Mouse (Mus musculus) neural tube, embryonic 12.5 days (tissue): ENCODE data around the gene Arrb2. TPM values are rescaled to one million over a fixed set of nuclear protein-coding genes. Genes with fewer than 3 reads are reported as not detected.
"Not testable (repeated sequence)": the region's sequence is repeated elsewhere in the genome, so short reads cannot be mapped to it uniquely, and the experiment has no call there.

ENCODE experiments used
- ATAC-seq: fragments of 200-750 bp; cut with Nextera tagmentation; 2 replicates; pipeline ENCODE4 v1.8.0; 2017; ENCODE audit warnings: low read depth, mild to moderate bottlenecking, moderate TSS enrichment, moderate library complexity; ENCODE audit not compliant: low FRiP score
- H3K27ac ChIP-seq: fragments of 300-500 bp; sonication (generic); 2 replicates; pipeline ENCODE4 v1.5.1; 2016
- H3K27me3 ChIP-seq: fragments of 300-500 bp; sonication (generic); replicated peaks from 2 replicates; pipeline ENCODE4 v1.6.1; 2016; ENCODE audit warnings: mild to moderate bottlenecking
- H3K36me3 ChIP-seq: fragments of 300-500 bp; sonication (generic); 2 replicates; pipeline ENCODE4 v1.6.1; 2016; ENCODE audit warnings: mild to moderate bottlenecking
- H3K4me1 ChIP-seq: fragments of 300-500 bp; sonication (generic); 2 replicates; pipeline ENCODE4 v1.6.1; 2016
- H3K4me2 ChIP-seq: fragments of 300-500 bp; sonication (generic); replicated peaks from 2 replicates; pipeline ENCODE4 v1.6.1; 2016; ENCODE audit warnings: mild to moderate bottlenecking
- H3K4me3 ChIP-seq: fragments of 300-500 bp; sonication (generic); 2 replicates; pipeline ENCODE4 v1.5.1; 2016
- H3K9ac ChIP-seq: fragments of 300-500 bp; sonication (generic); 2 replicates; pipeline ENCODE4 v1.6.1; 2016; ENCODE audit warnings: mild to moderate bottlenecking
- H3K9me3 ChIP-seq: fragments of 300-500 bp; sonication (generic); 2 replicates; pipeline ENCODE4 v1.6.1; 2016; ENCODE audit warnings: mild to moderate bottlenecking
- WGBS: fragments of 180-500 bp; shearing (Covaris S2); methylation state at CpG from one replicate; pipeline ENCODE4 v1.1.7; 2016; 5-methylcytosine and 5-hydroxymethylcytosine counted together
- microRNA-seq: library from miRNA; unstranded; fragments of <30 nt; microRNA quantifications from one replicate; pipeline ENCODE4, GENCODE M21; 2017
- polyA plus RNA-seq: library from polyadenylated mRNA; unstranded; fragments of >200 nt; fragmentation: Nextera tagmentation; extraction: Ambion mirVana; gene quantifications from 2 replicates; pipeline ENCODE4 v1.2.1, GENCODE M21; 2016

The Arrb2 gene
- polyA plus RNA-seq, 1 experiment from 2014 or later = 36.4 TPM

DNA sequence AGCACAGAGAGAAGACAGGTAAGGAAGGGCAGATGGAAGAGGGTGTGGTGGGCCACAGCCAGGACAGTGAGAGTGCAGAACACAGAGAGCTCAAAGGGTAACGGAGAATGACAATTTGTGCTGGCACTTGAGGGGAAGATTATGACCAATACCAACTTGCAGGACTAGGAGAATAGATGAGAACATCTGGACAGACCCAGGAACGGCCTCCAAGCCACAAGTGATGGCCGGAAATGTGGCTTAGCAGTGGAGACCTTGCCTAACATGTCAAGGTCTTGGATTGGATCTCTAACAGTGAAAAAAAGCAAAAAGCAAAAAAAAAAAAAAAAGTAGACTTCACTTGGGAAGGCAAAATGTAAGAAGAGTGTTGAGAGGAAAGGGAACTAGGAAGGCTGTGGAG, 37.3 kb downstream of the Arrb2 start:
- peaks cover 22% of the 10 kb centered on the region for H3K27me3 ChIP-seq
- no peak overlapping the region for H3K4me2 ChIP-seq
- ATAC-seq = no peak

DNA sequence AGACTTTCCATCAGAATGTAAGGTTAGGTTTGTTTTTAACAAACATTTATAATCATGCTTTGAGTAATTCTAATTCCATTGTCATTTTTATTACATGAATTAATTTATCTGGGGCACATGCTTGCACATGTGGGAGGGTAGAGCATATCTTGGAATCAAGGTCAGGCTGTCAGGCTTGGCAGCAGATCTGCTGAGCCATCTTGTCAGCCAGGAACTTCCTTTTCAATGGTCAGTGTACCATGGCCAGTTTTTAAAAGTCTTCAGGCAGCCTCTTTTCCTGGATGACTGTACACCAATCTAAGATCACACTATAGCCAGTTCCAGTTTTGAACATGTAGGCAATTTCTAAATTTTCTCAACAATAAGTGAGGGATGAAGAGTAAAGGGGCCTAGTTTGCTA, 40.3 kb downstream of the Arrb2 start:
- no peak overlapping the region for H3K9ac ChIP-seq
- ATAC-seq = no peak

More for the DNA sequence above, 37.3 kb downstream of the Arrb2 start:
- H3K4me3 ChIP-seq = no peak overlapping the region
- H3K27ac ChIP-seq = no peak overlapping the region
- H3K4me1 ChIP-seq = peaks cover 12% of the 10 kb centered on the region
- no peaks in the 10 kb centered on the region for H3K36me3 ChIP-seq
- H3K9me3 ChIP-seq = no peaks in the 10 kb centered on the region
- no peak overlapping the region for H3K9ac ChIP-seq
- 86% methylated on average over 3 of the region's 3 CpGs for WGBS

DNA sequence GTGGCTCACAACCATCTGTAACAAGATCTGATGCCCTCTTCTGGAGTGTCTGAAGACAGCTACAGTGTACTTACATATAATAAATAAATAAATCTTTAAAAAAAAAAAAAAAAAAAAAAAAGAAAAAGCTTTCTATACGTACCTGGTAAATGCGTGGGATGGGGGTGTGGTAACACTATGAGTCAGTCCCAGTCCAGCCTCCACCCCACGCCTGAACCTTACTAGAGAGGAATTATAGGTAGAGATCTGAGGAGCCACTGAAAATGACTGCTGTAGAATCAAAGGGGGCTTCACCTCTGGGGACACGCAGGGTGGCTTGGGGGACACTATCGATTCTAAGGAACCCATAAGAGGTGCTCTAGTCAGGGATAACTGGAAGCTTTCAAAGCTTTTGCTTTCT, 40.9 kb downstream of the Arrb2 start:
- WGBS = 88% methylated on average over 5 of the region's 5 CpGs
- H3K9me3 ChIP-seq, H3K36me3 ChIP-seq, H3K27ac ChIP-seq, H3K4me3 ChIP-seq, H3K4me1 ChIP-seq, ATAC-seq, H3K9ac ChIP-seq, H3K4me2 ChIP-seq, H3K27me3 ChIP-seq: not testable (repeated sequence)

More for the DNA sequence above, 40.3 kb downstream of the Arrb2 start:
- Histone ChIP-seq H3K4me1 (no peaks in the 10 kb centered on the region), H3K27ac (no peak overlapping the region), H3K27me3 (no peaks in the 10 kb centered on the region), H3K4me2 (no peak overlapping the region), H3K9me3 (no peaks in the 10 kb centered on the region), H3K36me3 (no peaks in the 10 kb centered on the region), H3K4me3 (no peak overlapping the region)

GRCm38 (mm10) chr11:70474872-70475534, 42.6 kb downstream of the Arrb2 start:
- Histone ChIP-seq H3K4me1 (no peaks in the 10 kb centered on the region), H3K9me3 (no peaks in the 10 kb centered on the region), H3K27ac (no peak overlapping the region), H3K9ac (no peak overlapping the region), H3K36me3 (no peaks in the 10 kb centered on the region), H3K4me2 (no peak overlapping the region), H3K27me3 (no peaks in the 10 kb centered on the region), H3K4me3 (no peak overlapping the region)
- 85% methylated on average over 12 of the region's 12 CpGs for WGBS
- ATAC-seq = no peak

- 68% methylated on average over 2 of the region's 2 CpGs for WGBS
- Histone ChIP-seq H3K9ac (no peak overlapping the region), H3K4me2 (no peak overlapping the region), H3K4me3 (no peak overlapping the region), H3K4me1 (no peaks in the 10 kb centered on the region), H3K9me3 (no peaks in the 10 kb centered on the region), H3K27ac (no peak overlapping the region), H3K27me3 (no peaks in the 10 kb centered on the region), H3K36me3 (no peaks in the 10 kb centered on the region)
- ATAC-seq = no peak
Measured at GRCm38 (mm10) chr11:70485498-70485897, 53.1 kb downstream of the Arrb2 start.

- 49% methylated on average over 4 of the region's 4 CpGs for WGBS
Measured at GRCm38 (mm10) chr11:70487816-70488215, 55.4 kb downstream of the Arrb2 start.

DNA sequence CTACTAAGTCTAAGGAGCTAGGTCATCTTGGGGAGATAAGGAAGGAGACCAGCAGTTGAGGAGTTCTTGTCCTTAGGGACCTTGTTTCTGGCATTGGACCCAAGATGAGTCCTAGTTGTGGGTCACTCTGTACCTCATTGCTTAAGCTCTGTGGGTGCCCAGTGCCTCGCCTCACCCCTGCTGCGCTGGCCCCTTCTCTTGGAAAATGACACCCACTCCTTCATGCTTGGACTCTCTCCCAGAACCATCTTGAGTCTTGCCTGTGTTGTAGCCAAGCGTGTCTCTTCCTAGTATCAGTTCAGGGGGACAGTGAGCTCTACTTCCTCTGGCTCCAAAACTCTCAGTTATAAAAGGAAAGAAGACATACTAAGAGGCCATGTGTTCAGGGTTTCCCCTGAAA, 56.7 kb downstream of the Arrb2 start:
- Histone ChIP-seq H3K9me3 (0 out of 2 replicates have a peak, but pooled peaks cover 4% of the 10 kb centered on the region), H3K4me1 (no peaks in the 10 kb centered on the region), H3K27ac (no peak overlapping the region), H3K4me2 (no peak overlapping the region), H3K9ac (no peak overlapping the region), H3K27me3 (no peaks in the 10 kb centered on the region), H3K4me3 (no peak overlapping the region), H3K36me3 (no peaks in the 10 kb centered on the region)
- WGBS = 86% methylated on average over 3 of the region's 3 CpGs
- no peak for ATAC-seq

More at GRCm38 (mm10) chr11:70487816-70488215, 55.4 kb downstream of the Arrb2 start:
- H3K27me3 ChIP-seq = no peaks in the 10 kb centered on the region
- H3K4me1 ChIP-seq = no peaks in the 10 kb centered on the region
- H3K36me3 ChIP-seq = no peaks in the 10 kb centered on the region
- no peak overlapping the region for H3K4me3 ChIP-seq
- H3K27ac ChIP-seq = no peak overlapping the region
- no peak for ATAC-seq
- H3K4me2 ChIP-seq = no peak overlapping the region
- 0 out of 2 replicates have a peak, but pooled peaks cover 4% of the 10 kb centered on the region for H3K9me3 ChIP-seq
- no peak overlapping the region for H3K9ac ChIP-seq

- no peak overlapping the region for H3K27ac ChIP-seq
- no peak for ATAC-seq
- no peak overlapping the region for H3K4me2 ChIP-seq
- no peaks in the 10 kb centered on the region for H3K4me1 ChIP-seq
- WGBS = 91% methylated on average over 6 of the region's 6 CpGs
- 0 out of 2 replicates have a peak, but pooled peaks cover 4% of the 10 kb centered on the region for H3K9me3 ChIP-seq
- H3K4me3 ChIP-seq = no peak overlapping the region
- H3K27me3 ChIP-seq = no peaks in the 10 kb centered on the region
- no peaks in the 10 kb centered on the region for H3K36me3 ChIP-seq
- no peak overlapping the region for H3K9ac ChIP-seq
Measured at GRCm38 (mm10) chr11:70489684-70490083, 57.2 kb downstream of the Arrb2 start.

Small RNAs within 50 kb of the gene (microRNA-seq; reads per million reads assigned to microRNA genes)
- gene Mir7115 = 0.66 reads per million

Other genes with a start within 250 kb of the Arrb2 start
- 1.7 and 3.3 TPM in 2 replicates for gene Slc16a11, start 219.9 kb upstream of the Arrb2 start, polyA plus RNA-seq
- gene Slc16a13, start 211.6 kb upstream of the Arrb2 start, polyA plus RNA-seq = 13.6 and 16.3 TPM in 2 replicates
- 6.9 TPM in 2 replicates for gene Bcl6b, start 202.8 kb upstream of the Arrb2 start, polyA plus RNA-seq
- gene 0610010K14Rik, start 194.7 kb upstream of the Arrb2 start, polyA plus RNA-seq = 169 and 183 TPM in 2 replicates
- 14.4 and 15.2 TPM in 2 replicates for gene Gm21988, start 192.8 kb upstream of the Arrb2 start, polyA plus RNA-seq
- gene Rnasek, start 192.8 kb upstream of the Arrb2 start, polyA plus RNA-seq = 231 and 245 TPM in 2 replicates
- 2.8 and 3.0 TPM in 2 replicates for gene Alox12, start 177.3 kb upstream of the Arrb2 start, polyA plus RNA-seq
- not detected in 2 replicates for gene Alox12e, start 110.0 kb upstream of the Arrb2 start, polyA plus RNA-seq
- 0.13 TPM in 1 of 2 replicates, not detected in the other for gene Alox15, start 80.6 kb upstream of the Arrb2 start, polyA plus RNA-seq
- gene Pelp1, start 22.6 kb upstream of the Arrb2 start, polyA plus RNA-seq = 37.6 and 38.2 TPM in 2 replicates
- 35.8 and 38.8 TPM in 2 replicates for gene Med11, start 19.3 kb downstream of the Arrb2 start, polyA plus RNA-seq
- 0.34 and 0.63 TPM in 2 replicates for gene Zmynd15, start 26.8 kb downstream of the Arrb2 start, polyA plus RNA-seq
- 3.5 and 3.9 TPM in 2 replicates for gene Cxcl16, start 27.3 kb downstream of the Arrb2 start, polyA plus RNA-seq
- not detected in 2 replicates for gene Tm4sf5, start 72.6 kb downstream of the Arrb2 start, polyA plus RNA-seq
- gene Vmo1, start 82.0 kb downstream of the Arrb2 start, polyA plus RNA-seq = not detected in 2 replicates
- gene Gltpd2, start 86.6 kb downstream of the Arrb2 start, polyA plus RNA-seq = 0.22 and 0.42 TPM in 2 replicates
- 779 and 832 TPM in 2 replicates for gene Psmb6, start 92.7 kb downstream of the Arrb2 start, polyA plus RNA-seq
- not detected in 2 replicates for gene Gm40193, start 100.3 kb downstream of the Arrb2 start, polyA plus RNA-seq
- 4.7 and 5.8 TPM in 2 replicates for gene Pld2, start 107.4 kb downstream of the Arrb2 start, polyA plus RNA-seq
- gene Mink1, start 130.2 kb downstream of the Arrb2 start, polyA plus RNA-seq = 15.8 and 16.6 TPM in 2 replicates
- not detected in 2 replicates for gene 4930544D05Rik, start 183.2 kb downstream of the Arrb2 start, polyA plus RNA-seq
- gene Chrne, start 186.6 kb downstream of the Arrb2 start, polyA plus RNA-seq = not detected in 2 replicates
- gene Gp1ba, start 206.5 kb downstream of the Arrb2 start, polyA plus RNA-seq = 0.26 and 0.49 TPM in 2 replicates
- gene Rnf167, start 214.6 kb downstream of the Arrb2 start, polyA plus RNA-seq = 91.0 and 101 TPM in 2 replicates
- gene Slc25a11, start 214.8 kb downstream of the Arrb2 start, polyA plus RNA-seq = 152 TPM in 2 replicates
- gene Pfn1, start 222.0 kb downstream of the Arrb2 start, polyA plus RNA-seq = 1,155 and 1,157 TPM in 2 replicates
- 19.3 and 20.1 TPM in 2 replicates for gene Eno3, start 224.6 kb downstream of the Arrb2 start, polyA plus RNA-seq
- 154 and 158 TPM in 2 replicates for gene Spag7, start 236.8 kb downstream of the Arrb2 start, polyA plus RNA-seq